In the genomic region with DNA sequence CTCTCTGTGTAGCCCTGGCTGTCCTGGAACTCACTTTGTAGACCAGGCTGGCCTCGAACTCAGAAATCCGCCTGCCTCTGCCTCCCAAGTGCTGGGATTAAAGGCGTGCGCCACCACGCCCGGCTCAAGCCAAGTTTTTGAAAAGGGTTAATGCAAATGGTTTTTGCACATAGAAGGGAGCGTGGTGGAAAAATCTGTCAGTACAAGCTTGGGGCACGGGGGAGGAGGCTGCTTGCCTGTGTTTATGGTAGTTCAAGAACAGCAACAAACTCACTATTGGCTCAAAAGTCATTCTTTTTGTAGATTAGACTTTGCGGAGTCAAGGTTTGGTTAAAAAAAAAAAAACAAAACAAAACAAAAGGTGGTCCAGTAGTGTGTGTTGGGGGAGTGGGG, we compare ENCODE assay signal across 11 mouse cellular contexts. TPM values are rescaled to one million over a fixed set of nuclear protein-coding genes. Genes with fewer than 3 reads are reported as not detected.
DNase-seq lines count a peak whose midpoint lies in the region; ATAC-seq and TF ChIP-seq lines count a peak whose summit lies in the region.
"Not testable (repeated sequence)": the region's sequence is repeated elsewhere in the genome, so short reads cannot be mapped to it uniquely, and the experiment has no call there.
"Had no signal": no experiment of that assay in that cellular context is flagged by ENCODE, and none has a peak within 500 bp of the region (broad histone marks: within the 10 kb centered on the region; RNA-seq: fewer than 3 reads in every experiment).

No protein-coding gene starts in this region.

- peak overlapping the region; percentile 37 for H3K4me3 ChIP-seq in forebrain, embryonic 13.5 days
- peak overlapping the region; percentile 43 for H3K4me3 ChIP-seq in heart, postnatal 0 days (ENCODE audit: low read depth, low read length)
- peak overlapping the region; percentile 39 for H3K4me3 ChIP-seq in intestine, postnatal 0 days (ENCODE audit: low read depth, low read length)
- H3K4me3 ChIP-seq in liver, embryonic 11.5 days (ENCODE audit: low read depth, low read length) = peak overlapping the region; percentile 45
- H3K4me3 ChIP-seq in neural tube, embryonic 13.5 days = peak overlapping the region; percentile 29

- not testable (repeated sequence) for TF ChIP-seq EP300 in heart, postnatal 0 days (IDR thresholded peaks at IDR 0.05; ENCODE audit: low read depth)

- not testable (repeated sequence) for TF ChIP-seq CTCF in heart, postnatal 0 days (IDR thresholded peaks at IDR 0.05; ENCODE audit: low read depth); intestine, postnatal 0 days (IDR thresholded peaks at IDR 0.05; ENCODE audit: low read depth)

- peak overlapping the region; percentile 64 for H3K4me2 ChIP-seq in forebrain, embryonic 13.5 days
- H3K4me2 ChIP-seq in heart, postnatal 0 days (ENCODE audit: low read depth, low read length) = peak overlapping the region; percentile 73
- H3K4me2 ChIP-seq in intestine, postnatal 0 days (replicated peaks; ENCODE audit: low read depth) = peak overlapping the region; percentile 82
- H3K4me2 ChIP-seq in liver, embryonic 11.5 days = peak overlapping the region; percentile 81
- H3K4me2 ChIP-seq in neural tube, embryonic 13.5 days = peak overlapping the region; percentile 59

- H3K9ac ChIP-seq in forebrain, embryonic 13.5 days = not testable (repeated sequence)
- H3K9ac ChIP-seq in heart, postnatal 0 days (replicated peaks; ENCODE audit: low read depth, low read length) = 0 out of 2 replicates have a peak overlapping the region, but pooled peaks have one; percentile 32
- H3K9ac ChIP-seq in intestine, postnatal 0 days (ENCODE audit: low read depth, low read length) = peak overlapping the region; percentile 18; the same call in 1 of the 2 replicates
- peak overlapping the region; percentile 51; the same call in 1 of the 2 replicates for H3K9ac ChIP-seq in liver, embryonic 11.5 days (ENCODE audit: low read depth, low read length)
- H3K9ac ChIP-seq in neural tube, embryonic 13.5 days = peak overlapping the region; percentile 50; the same call in 1 of the 2 replicates

- WGBS in forebrain, embryonic 13.5 days = 42% methylated on average over 9 of the region's 9 CpGs
- WGBS in heart, postnatal 0 days = 53% methylated on average over 9 of the region's 9 CpGs
- 49% methylated on average over 7 of the region's 9 CpGs for WGBS in intestine, postnatal 0 days
- 46% methylated on average over 9 of the region's 9 CpGs for WGBS in liver, embryonic 11.5 days
- WGBS in neural tube, embryonic 13.5 days = 52% methylated on average over 9 of the region's 9 CpGs

- DNase-seq in R1 (ENCODE audit: low read depth, low spot score) = peak; percentile 90
- DNase-seq in heart, postnatal 0 days (ENCODE audit: low spot score); liver, embryonic 11.5 days (ENCODE audit: low spot score): not testable (repeated sequence)
- DNase-seq in thymus, postnatal 4 days = peak; percentile 63

- H3K36me3 ChIP-seq in forebrain, embryonic 13.5 days (ENCODE audit: poor library complexity, severe bottlenecking); heart, postnatal 0 days (replicated peaks; ENCODE audit: control insufficient read depth, insufficient read depth, low read length); intestine, postnatal 0 days (ENCODE audit: control insufficient read depth, insufficient read depth); liver, embryonic 11.5 days (ENCODE audit: control insufficient read depth, insufficient read depth, low read length); neural tube, embryonic 13.5 days: not testable (repeated sequence)

- H3K4me1 ChIP-seq in forebrain, embryonic 13.5 days; intestine, postnatal 0 days (replicated peaks; ENCODE audit: control insufficient read depth, insufficient read depth, low read length): not testable (repeated sequence)
- peaks cover 14% of the 10 kb centered on the region for H3K4me1 ChIP-seq in heart, postnatal 0 days (ENCODE audit: control insufficient read depth, insufficient read depth)
- peaks cover 10% of the 10 kb centered on the region for H3K4me1 ChIP-seq in liver, embryonic 11.5 days (replicated peaks; ENCODE audit: control insufficient read depth, insufficient read depth, low read length)
- H3K4me1 ChIP-seq in neural tube, embryonic 13.5 days (replicated peaks) = peaks cover 21% of the 10 kb centered on the region

- H3K27me3 ChIP-seq in forebrain, embryonic 13.5 days = peaks cover 29% of the 10 kb centered on the region
- not testable (repeated sequence) for H3K27me3 ChIP-seq in heart, postnatal 0 days (ENCODE audit: control insufficient read depth, insufficient read depth, low read length); liver, embryonic 11.5 days (replicated peaks; ENCODE audit: control insufficient read depth, insufficient read depth, low read length)
- peaks cover 12% of the 10 kb centered on the region; the same call in 1 of the 2 replicates for H3K27me3 ChIP-seq in intestine, postnatal 0 days (replicated peaks; ENCODE audit: control insufficient read depth, insufficient read depth, low read length)
- peaks cover 26% of the 10 kb centered on the region for H3K27me3 ChIP-seq in neural tube, embryonic 13.5 days

- not testable (repeated sequence) for H3K27ac ChIP-seq in forebrain, embryonic 13.5 days; heart, postnatal 0 days (ENCODE audit: low read depth); intestine, postnatal 0 days (ENCODE audit: low read depth, low read length); liver, embryonic 11.5 days (ENCODE audit: low read depth, low read length); neural tube, embryonic 13.5 days (replicated peaks)

- not testable (repeated sequence) for H3K9me3 ChIP-seq in forebrain, embryonic 13.5 days (replicated peaks); heart, postnatal 0 days (replicated peaks; ENCODE audit: control insufficient read depth, low read length); intestine, postnatal 0 days (ENCODE audit: control insufficient read depth); liver, embryonic 11.5 days (ENCODE audit: control insufficient read depth, low read length); neural tube, embryonic 13.5 days

- ATAC-seq in forebrain, embryonic 13.5 days; heart, postnatal 0 days (ENCODE audit: insufficient read depth, low read depth); intestine, postnatal 0 days; liver, embryonic 11.5 days (replicated peaks; ENCODE audit: low FRiP score); neural tube, embryonic 13.5 days (ENCODE audit: low read depth): not testable (repeated sequence)
- ATAC-seq in megakaryocyte, adult 5-6 weeks (ENCODE audit: poor library complexity, severe bottlenecking) = peak; percentile 17; the same call in 1 of the 2 replicates

RNA-seq across cellular contexts. Expression of a gene that starts 1.8 kb away (rescaled TPM):
- not detected in 2 replicates for polyA plus RNA-seq in forebrain, embryonic 13.5 days (2015; fragmentation: Nextera tagmentation; extraction: Ambion mirVana)
- total RNA-seq in heart, postnatal 0 days (2014; rRNA removed; ENCODE audit: low replicate concordance) = 0.08 and 1.7 TPM in 2 replicates
- 0.12 and 0.18 TPM in 2 replicates for polyA plus RNA-seq in heart, postnatal 0 days (2015; fragmentation: Nextera tagmentation; extraction: Ambion mirVana)
- 0.18 and 0.35 TPM in 2 replicates for polyA plus RNA-seq in intestine, postnatal 0 days (2015; fragmentation: Nextera tagmentation; extraction: Ambion mirVana)
- polyA plus RNA-seq in liver, embryonic 11.5 days (2014; fragmentation: Nextera tagmentation; extraction: Ambion mirVana) = 0.26 and 0.29 TPM in 2 replicates
- total RNA-seq in megakaryocyte, adult 5-6 weeks (2015) = 0.18 and 0.98 TPM in 2 replicates
- 0.04 and 0.61 TPM in 2 replicates for total RNA-seq in megakaryocyte, adult 5-6 weeks (2017)
- 0.17 and 0.21 TPM in 2 replicates for polyA plus RNA-seq in neural tube, embryonic 13.5 days (2015; fragmentation: Nextera tagmentation; extraction: Ambion mirVana)

RNA-seq across cellular contexts. Expression of a gene that starts 11.4 kb away (rescaled TPM):
- polyA plus RNA-seq in forebrain, embryonic 13.5 days (2015; fragmentation: Nextera tagmentation; extraction: Ambion mirVana) = not detected in 2 replicates
- 1.2 TPM in 1 of 2 replicates, not detected in the other for total RNA-seq in heart, postnatal 0 days (2014; rRNA removed; ENCODE audit: low replicate concordance)
- 0.18 TPM in 1 of 2 replicates, not detected in the other for polyA plus RNA-seq in heart, postnatal 0 days (2015; fragmentation: Nextera tagmentation; extraction: Ambion mirVana)
- polyA plus RNA-seq in intestine, postnatal 0 days (2015; fragmentation: Nextera tagmentation; extraction: Ambion mirVana) = not detected in 2 replicates
- polyA plus RNA-seq in liver, embryonic 11.5 days (2014; fragmentation: Nextera tagmentation; extraction: Ambion mirVana) = not detected in 2 replicates
- total RNA-seq in megakaryocyte, adult 5-6 weeks (2015) = not detected in 2 replicates
- total RNA-seq in megakaryocyte, adult 5-6 weeks (2017) = not detected in 2 replicates
- not detected in 2 replicates for polyA plus RNA-seq in neural tube, embryonic 13.5 days (2015; fragmentation: Nextera tagmentation; extraction: Ambion mirVana)
- total RNA-seq: adrenal gland, postnatal 36 days; granulocyte monocyte progenitor cell, adult 5-6 weeks; megakaryocyte-erythroid progenitor cell, adult 5-6 weeks had no signal
